Mouse (Mus musculus): Measurements from ENCODE around the gene Gm45717.

- no peak for TF ChIP-seq CTCF (IDR thresholded peaks at IDR 0.05; ENCODE audit: low read depth, low read length)
- no peak for TF ChIP-seq POLR2A (IDR thresholded peaks at IDR 0.05; ENCODE audit: borderline replicate concordance, low read depth, low read length)
Measured at GRCm38 (mm10) chr7:140989022-140989421, 33.3 kb upstream of the Gm45717 start.

Data from bone marrow macrophage, adult 2 months (primary cell).